Mouse (Mus musculus) CH12.LX (cell line): ENCODE results near the gene Prickle2.

Experiments
- CTCF ChIP-seq, 2 experiments: IDR thresholded peaks in 1 of 2; conservative IDR thresholded peaks in 1 of 2; 2 replicates each; pipeline ENCODE4 v1.5.1; 2011 to 2012; ENCODE audit warnings: low read depth in 2 of 2, low read length in 2 of 2, improper control_type of control experiment in 1 of 2, inconsistent platforms in 1 of 2, mild to moderate bottlenecking in 1 of 2, moderate library complexity in 1 of 2
- HCFC1 ChIP-seq: IDR thresholded peaks from 2 replicates; pipeline ENCODE4 v1.6.1; 2012; ENCODE audit warnings: low read depth, mild to moderate bottlenecking, inconsistent platforms, low read length, improper control_type of control experiment
- POLR2A ChIP-seq: IDR thresholded peaks from 2 replicates; pipeline ENCODE4 v1.6.1; 2011; ENCODE audit warnings: low read depth, mild to moderate bottlenecking, improper control_type of control experiment, low read length
- UBTF ChIP-seq: IDR thresholded peaks from 2 replicates; pipeline ENCODE4 v1.6.1; 2012; ENCODE audit warnings: low read depth, mild to moderate bottlenecking, inconsistent platforms, low read length, improper control_type of control experiment, moderate library complexity
- ZC3H11A ChIP-seq: IDR thresholded peaks from 2 replicates; pipeline ENCODE4 v1.6.1; 2012; ENCODE audit warnings: low read depth, mild to moderate bottlenecking, inconsistent platforms, low read length, improper control_type of control experiment
- ZMIZ1 ChIP-seq: IDR thresholded peaks from 2 replicates; pipeline ENCODE4 v1.6.1; 2012; ENCODE audit warnings: low read depth, mild to moderate bottlenecking, inconsistent platforms, low read length, improper control_type of control experiment

DNA sequence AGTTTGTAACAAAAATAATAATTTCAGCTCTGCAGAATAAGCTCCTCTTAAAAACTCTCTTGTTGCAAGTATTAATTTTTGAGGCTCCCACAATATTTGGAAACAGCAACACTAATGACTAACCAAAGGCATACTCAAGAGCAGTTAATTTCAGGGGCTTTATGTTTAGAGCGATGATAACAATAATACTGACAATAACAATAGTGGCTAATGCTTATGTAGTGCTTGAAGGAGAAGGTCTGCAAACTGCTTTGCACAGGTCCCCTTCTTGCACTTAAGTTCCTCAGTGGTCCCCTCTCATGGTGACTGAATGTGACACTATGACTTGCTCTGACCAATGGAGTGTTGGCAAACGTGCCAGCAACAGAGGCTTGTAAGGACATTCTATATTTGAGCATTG is 160.8 kb downstream of the Prickle2 start:
- TF ChIP-seq ZC3H11A (no peak), UBTF (no peak), CTCF (conservative IDR thresholded peaks at IDR 0.05 in 1 of 2, IDR thresholded peaks at IDR 0.05 in 1 of 2; ENCODE audit: low read depth in 2 of 2, low read length in 2 of 2) (no peak), ZMIZ1 (no peak), HCFC1 (no peak), POLR2A (no peak)
